Mouse (Mus musculus) monocyte, adult 5-6 weeks (primary cell): ENCODE data around the gene Sult5a1. TPM values are rescaled to one million over a fixed set of nuclear protein-coding genes. Genes with fewer than 3 reads are reported as not detected.
"Not testable (repeated sequence)": the region's sequence is repeated elsewhere in the genome, so short reads cannot be mapped to it uniquely, and the experiment has no call there.

ENCODE experiments used
- ATAC-seq: fragments of 153-309, 156-312 bp; replicated peaks from 2 replicates; pipeline ENCODE4 v1.8.0; 2017; ENCODE audit warnings: mild to moderate bottlenecking; ENCODE audit not compliant: low TSS enrichment, insufficient number of reproducible peaks, severe bottlenecking, poor library complexity, low FRiP score
- total RNA-seq: library from RNA; stranded (forward); fragments of 200-1000, 200-491, 200-594 nt; gene quantifications from 3 replicates; pipeline ENCODE4 v1.2.3, GENCODE M21; 2017

The Sult5a1 gene
- total RNA-seq, 1 experiment from 2014 or later: not detected

- no peak for ATAC-seq
These were observed 52.4 kb downstream of the Sult5a1 start for GRCm38 (mm10) chr8:123105553-123106326.

- ATAC-seq: no peak
These were observed 53.9 kb downstream of the Sult5a1 start for GRCm38 (mm10) chr8:123104046-123104767.

DNA sequence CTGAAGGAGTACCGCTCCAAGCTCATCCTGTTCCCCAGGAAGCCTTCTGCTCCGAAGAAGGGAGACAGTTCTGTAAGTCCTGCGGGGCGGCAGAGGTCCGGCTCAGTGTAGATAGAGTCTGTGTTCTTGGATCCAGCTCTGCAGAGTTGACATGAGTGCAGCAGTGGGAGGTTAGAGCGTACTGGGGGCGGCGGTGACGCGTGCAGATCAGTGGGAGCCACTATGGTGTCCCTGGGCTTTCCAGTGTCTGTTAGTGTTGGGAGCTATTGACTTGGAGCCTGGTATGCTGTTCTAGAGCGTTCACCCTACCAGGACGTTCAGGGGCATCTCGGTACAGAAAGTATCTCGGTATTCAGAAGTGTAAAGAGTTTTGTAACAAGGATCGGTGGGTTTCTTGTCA, 54.8 kb downstream of the Sult5a1 start:
- no peak for ATAC-seq

- ATAC-seq: not testable (repeated sequence)
These were observed 55.3 kb downstream of the Sult5a1 start for GRCm38 (mm10) chr8:123102855-123103254.

GRCm38 (mm10) chr8:123101735-123102685, 56.1 kb downstream of the Sult5a1 start, which contains the start of gene Rpl13:
Gene Rpl13, plus strand, starts transcription at chr8:123102350.
- peak; percentile 98 for ATAC-seq

DNA sequence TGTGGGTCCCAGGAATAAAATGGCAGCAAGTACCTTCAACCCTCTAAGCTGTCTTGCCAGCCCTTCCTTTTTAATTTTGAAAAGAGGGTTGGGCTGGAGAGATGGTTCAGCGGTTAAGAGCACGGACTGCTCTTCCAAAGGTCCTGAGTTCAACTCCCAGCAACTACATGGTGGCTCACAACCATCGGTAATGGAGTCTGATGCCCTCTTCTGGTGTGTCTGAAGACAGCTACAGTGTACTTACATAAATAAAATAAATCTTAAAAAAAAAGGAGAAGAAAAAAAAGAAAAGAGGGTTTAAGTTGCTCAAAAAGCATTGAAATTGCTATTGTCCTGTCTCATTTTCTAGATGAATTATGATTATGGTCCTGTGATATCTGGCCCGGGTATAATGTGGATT, 56.9 kb downstream of the Sult5a1 start:
- no peak for ATAC-seq

GRCm38 (mm10) chr8:123100288-123100687, 57.8 kb downstream of the Sult5a1 start:
- ATAC-seq: 0 out of 2 replicates have a peak, but pooled peaks have one; percentile 11

DNA sequence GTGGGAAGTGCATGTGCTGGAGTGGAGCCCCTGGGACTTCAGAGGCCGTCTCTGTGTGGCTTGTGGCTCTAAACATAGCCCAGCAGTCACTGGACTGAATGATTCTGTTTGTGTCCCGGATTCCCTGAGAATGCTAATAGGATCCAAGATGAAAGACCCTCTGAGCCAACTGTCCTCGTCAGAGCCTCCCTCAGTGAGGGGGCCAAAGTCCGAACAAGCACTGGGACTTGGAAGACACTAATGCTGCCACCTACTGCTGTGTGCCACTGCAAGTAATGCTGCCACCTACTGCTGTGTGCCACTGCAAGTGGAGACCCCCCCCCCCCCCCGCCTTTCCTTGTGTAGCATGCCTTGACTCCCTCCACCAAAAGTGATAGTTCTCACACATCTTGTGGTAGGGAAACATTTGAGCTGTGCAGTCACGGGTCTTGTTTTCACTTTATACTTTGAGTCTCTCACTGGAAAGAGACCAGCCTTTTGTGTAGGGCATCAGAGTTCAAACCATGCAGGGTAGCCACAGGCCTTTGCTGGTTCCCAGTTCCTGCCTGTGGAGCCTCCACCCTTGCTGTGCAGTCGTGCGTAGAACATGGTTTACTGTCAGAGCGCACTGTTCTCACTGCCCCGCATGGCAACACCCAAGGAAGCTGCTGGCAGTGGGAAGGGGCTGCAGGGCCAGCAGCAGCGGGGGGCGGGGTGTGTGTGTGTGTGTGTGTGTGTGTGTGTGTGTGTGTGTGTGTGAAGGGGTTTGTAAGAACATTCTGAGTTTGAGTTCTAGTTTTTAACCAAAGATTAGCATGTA, 60.1 kb downstream of the Sult5a1 start:
- ATAC-seq: no peak

- no peak for ATAC-seq
These were observed 60.9 kb downstream of the Sult5a1 start for GRCm38 (mm10) chr8:123097216-123097615.

Other genes with a start within 250 kb of the Sult5a1 start
- gene Ankrd11, start 116.0 kb downstream of the Sult5a1 start, total RNA-seq: 160 to 261 TPM (median 161 TPM) in 3 replicates
- gene Spg7, start 95.4 kb downstream of the Sult5a1 start, total RNA-seq: 42.5 to 63.1 TPM (median 50.2 TPM) in 3 replicates
- gene Rpl13, start 56.0 kb downstream of the Sult5a1 start, total RNA-seq: 1,374 to 1,974 TPM (median 1,861 TPM) in 3 replicates
- 3.8 to 29.8 TPM (median 13.9 TPM) in 3 replicates for gene Cpne7, start 40.9 kb downstream of the Sult5a1 start, total RNA-seq
- gene Dpep1, start 27.9 kb upstream of the Sult5a1 start, total RNA-seq: not detected in 3 replicates
- 53.4 to 64.6 TPM (median 62.4 TPM) in 3 replicates for gene Chmp1a, start 54.4 kb upstream of the Sult5a1 start, total RNA-seq
- gene Spata33, start 54.5 kb upstream of the Sult5a1 start, total RNA-seq: not detected in 3 replicates
- 25.8 to 42.8 TPM (median 39.1 TPM) in 3 replicates for gene Cdk10, start 66.5 kb upstream of the Sult5a1 start, total RNA-seq
- 0.85 to 3.6 TPM (median 0.95 TPM) in 3 replicates for gene Spata2l, start 77.9 kb upstream of the Sult5a1 start, total RNA-seq
- 17.2 to 28.0 TPM (median 25.4 TPM) in 3 replicates for gene Zfp276, start 95.9 kb upstream of the Sult5a1 start, total RNA-seq
- 28.2 to 59.4 TPM (median 54.9 TPM) in 3 replicates for gene Vps9d1, start 96.0 kb upstream of the Sult5a1 start, total RNA-seq
- gene Fanca, start 160.3 kb upstream of the Sult5a1 start, total RNA-seq: 11.2 to 31.4 TPM (median 24.6 TPM) in 3 replicates
- 0.32 TPM in 1 of 3 replicates, not detected in the others for gene Spire2, start 174.4 kb upstream of the Sult5a1 start, total RNA-seq
- gene Tcf25, start 215.4 kb upstream of the Sult5a1 start, total RNA-seq: 415 to 577 TPM (median 562 TPM) in 3 replicates
- gene Mc1r, start 248.8 kb upstream of the Sult5a1 start, total RNA-seq: not detected in 3 replicates